Comparison of ENCODE assay signal across 10 mouse cellular contexts in genomic region chr17:66131212-66131611, GRCm38 (mm10). TPM values are rescaled to one million over a fixed set of nuclear protein-coding genes. Genes with fewer than 3 reads are reported as not detected.
DNase-seq lines count a peak whose midpoint lies in the region; ATAC-seq and TF ChIP-seq lines count a peak whose summit lies in the region.
"Had no signal": no experiment of that assay in that cellular context is flagged by ENCODE, and none has a peak within 500 bp of the region (broad histone marks: within the 10 kb centered on the region; RNA-seq: fewer than 3 reads in every experiment).

No protein-coding gene starts in this region.

- H3K4me3 ChIP-seq in lung, embryonic 14.5 days (ENCODE audit: low read depth, low read length): no peak overlapping the region
- no peak overlapping the region for H3K4me3 ChIP-seq in G1E (ENCODE audit: low read depth, low read length)
- H3K4me3 ChIP-seq in gastrocnemius, adult 2 months: no peak overlapping the region
- H3K4me3 ChIP-seq: hindbrain, embryonic 15.5 days; liver, embryonic 15.5 days had no signal

- H3K27me3 ChIP-seq in lung, embryonic 14.5 days (ENCODE audit: insufficient read depth, low read length): no peaks in the 10 kb centered on the region
- no peaks in the 10 kb centered on the region for H3K27me3 ChIP-seq in G1E (ENCODE audit: insufficient read depth, low read length)
- H3K27me3 ChIP-seq: hindbrain, embryonic 15.5 days; liver, embryonic 15.5 days had no signal

- 98% methylated on average over 4 of the region's 4 CpGs for WGBS in lung, embryonic 14.5 days

- intact Hi-C loops in gastrocnemius, adult 2 months (cut with DNase I): no loop called here

- no peaks in the 10 kb centered on the region for H3K9me3 ChIP-seq in lung, embryonic 14.5 days (ENCODE audit: low read depth, low read length)
- 0 out of 2 replicates have a peak, but pooled peaks cover 5% of the 10 kb centered on the region for H3K9me3 ChIP-seq in G1E (replicated peaks)
- H3K9me3 ChIP-seq: hindbrain, embryonic 15.5 days; liver, embryonic 15.5 days had no signal

- DNase-seq in lung, embryonic 14.5 days: peak; percentile 16
- no peak for DNase-seq in lung, postnatal 25 days (ENCODE audit: low spot score)
- no peak for DNase-seq in G1E (ENCODE audit: low spot score)
- peak; percentile 33 for DNase-seq in retina, postnatal 1 day
- DNase-seq in gastrocnemius, adult 2 months: no peak
- no peak for DNase-seq in urinary bladder, adult 18-20 months (ENCODE audit: low spot score in 2 of 2)
- no peak for DNase-seq in right cerebral cortex, postnatal 25 days

- H3K36me3 ChIP-seq in lung, embryonic 14.5 days (ENCODE audit: insufficient read depth): peaks cover 83% of the 10 kb centered on the region
- peaks cover 95% of the 10 kb centered on the region for H3K36me3 ChIP-seq in G1E (replicated peaks)

- ATAC-seq in lung, embryonic 14.5 days (ENCODE audit: insufficient read depth): peak; percentile 21; the same call in 1 of the 2 replicates
- ATAC-seq in G1E (ENCODE audit: extremely low read depth, insufficient number of reproducible peaks, low FRiP score, poor library complexity, severe bottlenecking): peak; percentile 57; the same call in 1 of the 2 replicates
- ATAC-seq in granulocyte monocyte progenitor cell, adult 5-6 weeks (replicated peaks; ENCODE audit: poor library complexity, severe bottlenecking): peak; percentile 87

- H3K27ac ChIP-seq in lung, embryonic 14.5 days (ENCODE audit: low read depth): no peak overlapping the region
- H3K27ac ChIP-seq in gastrocnemius, adult 2 months: no peak overlapping the region
- H3K27ac ChIP-seq: hindbrain, embryonic 15.5 days; liver, embryonic 15.5 days had no signal

- H3K4me2 ChIP-seq in lung, embryonic 14.5 days: no peak overlapping the region
- H3K4me2 ChIP-seq: hindbrain, embryonic 15.5 days; liver, embryonic 15.5 days had no signal

- no peaks in the 10 kb centered on the region for H3K4me1 ChIP-seq in lung, embryonic 14.5 days (ENCODE audit: insufficient read depth)
- peaks cover 13% of the 10 kb centered on the region; the same call in 1 of the 2 replicates for H3K4me1 ChIP-seq in G1E (ENCODE audit: insufficient read depth, low read depth, low read length)
- H3K4me1 ChIP-seq: hindbrain, embryonic 15.5 days; liver, embryonic 15.5 days had no signal

- peak; percentile 26 for TF ChIP-seq CTCF in lung, embryonic 14.5 days (IDR thresholded peaks at IDR 0.05; ENCODE audit: low read depth)
- no peak for TF ChIP-seq CTCF in G1E (IDR thresholded peaks at IDR 0.05; ENCODE audit: low read depth, low read length)
- no peak for TF ChIP-seq CTCF in gastrocnemius, adult 2 months (IDR thresholded peaks at IDR 0.05)

- H3K9ac ChIP-seq in lung, embryonic 14.5 days: no peak overlapping the region
- H3K9ac ChIP-seq: hindbrain, embryonic 15.5 days; liver, embryonic 15.5 days had no signal

RNA-seq across cellular contexts. Expression of gene Ddx11, which starts 7.9 kb away (rescaled TPM):
- polyA plus RNA-seq in lung, embryonic 14.5 days (2014; fragmentation: Nextera tagmentation; extraction: Ambion mirVana): 25.7 and 29.6 TPM in 2 replicates
- total RNA-seq in G1E (2014; fragmentation: Nextera tagmentation) (20.2 and 22.9 TPM in 2 replicates), G1E (2017) (18.9 and 28.1 TPM in 2 replicates)
- polyA plus RNA-seq in G1E (2012): 8.9 and 10.1 TPM in 2 replicates
- total RNA-seq in granulocyte monocyte progenitor cell, adult 5-6 weeks (2014; fragmentation: Nextera tagmentation): 21.8 and 28.2 TPM in 2 replicates
- total RNA-seq in granulocyte monocyte progenitor cell, adult 5-6 weeks (2017): 21.5 and 24.0 TPM in 2 replicates
- total RNA-seq in gastrocnemius, adult 2 months (2021): 1 to 10 TPM in 1 of 2 experiments, under 1 TPM in 1; 0.38 to 1.5 TPM

RNA-seq across cellular contexts. Expression of gene Washc1, which starts 19.9 kb away (rescaled TPM):
- 31.5 and 33.4 TPM in 2 replicates for polyA plus RNA-seq in lung, embryonic 14.5 days (2014; fragmentation: Nextera tagmentation; extraction: Ambion mirVana)
- total RNA-seq in G1E (2014; fragmentation: Nextera tagmentation) (20.2 and 24.1 TPM in 2 replicates), G1E (2017) (37.0 and 39.7 TPM in 2 replicates)
- polyA plus RNA-seq in G1E (2012): 41.1 and 44.5 TPM in 2 replicates
- 19.3 and 28.6 TPM in 2 replicates for total RNA-seq in granulocyte monocyte progenitor cell, adult 5-6 weeks (2014; fragmentation: Nextera tagmentation)
- 22.5 and 25.5 TPM in 2 replicates for total RNA-seq in granulocyte monocyte progenitor cell, adult 5-6 weeks (2017)
- 10 to 100 TPM; 16.4 to 18.7 TPM for total RNA-seq in gastrocnemius, adult 2 months (2021)

RNA-seq across cellular contexts. Expression of gene Ndufv2, which starts 29.9 kb away (rescaled TPM):
- polyA plus RNA-seq in lung, embryonic 14.5 days (2014; fragmentation: Nextera tagmentation; extraction: Ambion mirVana): 322 and 337 TPM in 2 replicates
- total RNA-seq in G1E (2014; fragmentation: Nextera tagmentation) (133 TPM in 2 replicates), G1E (2017) (193 and 216 TPM in 2 replicates)
- 77.7 and 115 TPM in 2 replicates for polyA plus RNA-seq in G1E (2012)
- 203 and 207 TPM in 2 replicates for total RNA-seq in granulocyte monocyte progenitor cell, adult 5-6 weeks (2014; fragmentation: Nextera tagmentation)
- total RNA-seq in granulocyte monocyte progenitor cell, adult 5-6 weeks (2017): 229 and 314 TPM in 2 replicates
- 100 to 1,000 TPM; 610 to 870 TPM for total RNA-seq in gastrocnemius, adult 2 months (2021)

RNA-seq across cellular contexts. Expression of gene Ankrd12, which starts 54.3 kb away (rescaled TPM):
- polyA plus RNA-seq in lung, embryonic 14.5 days (2014; fragmentation: Nextera tagmentation; extraction: Ambion mirVana): 17.9 and 19.6 TPM in 2 replicates
- 59.2 and 67.7 TPM in 2 replicates for total RNA-seq in G1E (2014; fragmentation: Nextera tagmentation)
- total RNA-seq in G1E (2017): 61.0 and 74.8 TPM in 2 replicates
- polyA plus RNA-seq in G1E (2012): 5.5 and 5.9 TPM in 2 replicates
- 63.2 and 66.1 TPM in 2 replicates for total RNA-seq in granulocyte monocyte progenitor cell, adult 5-6 weeks (2014; fragmentation: Nextera tagmentation)
- 44.9 and 62.0 TPM in 2 replicates for total RNA-seq in granulocyte monocyte progenitor cell, adult 5-6 weeks (2017)
- 10 to 100 TPM; 12.6 to 12.8 TPM for total RNA-seq in gastrocnemius, adult 2 months (2021)

Comparison
In these comparisons a context has a peak if more than half of its experiments do, and no peak if none do; other contexts are left out.
1. DNase-seq: peak in lung, embryonic 14.5 days (single experiment) and retina, postnatal 1 day (single experiment); none in lung, postnatal 25 days (single experiment), G1E (single experiment), gastrocnemius, adult 2 months (single experiment), urinary bladder, adult 18-20 months (0 of 2) and right cerebral cortex, postnatal 25 days (single experiment).
2. ATAC-seq: peak in every context shown above with its lines; median percentile 87 in granulocyte monocyte progenitor cell, adult 5-6 weeks; 57 in G1E; 21 in lung, embryonic 14.5 days.
3. RNA of gene Ddx11, which starts 7.9 kb away (total RNA-seq): 21.5 to 28.2 TPM in granulocyte monocyte progenitor cell, adult 5-6 weeks and 18.9 to 28.1 TPM in G1E; 0.38 to 1.5 TPM in gastrocnemius, adult 2 months; every median in the first group is over 4 times any median in the second.